Mouse (Mus musculus) hindbrain, postnatal 0 days (tissue): ENCODE results near the gene Ogg1. TPM values are rescaled to one million over a fixed set of nuclear protein-coding genes. Genes with fewer than 3 reads are reported as not detected.

ENCODE experiments used
- ATAC-seq: fragments of 200-750 bp; cut with Nextera tagmentation; 2 replicates; pipeline ENCODE4 v1.8.0; 2017; ENCODE audit warnings: mild to moderate bottlenecking, moderate TSS enrichment, moderate library complexity
- DNase-seq: peaks from one replicate; pipeline ENCODE4 v3.0.0-alpha.2; 2015; ENCODE audit warnings: low spot score
- H3K27ac ChIP-seq: fragments of 300-500 bp; sonication (generic); 2 replicates; pipeline ENCODE4 v1.5.1; 2014; ENCODE audit warnings: mild to moderate bottlenecking
- H3K27me3 ChIP-seq: fragments of 300-500 bp; sonication (generic); 2 replicates; pipeline ENCODE4 v1.6.1; 2014; ENCODE audit warnings: low read length, mixed read lengths; ENCODE audit not compliant: insufficient read depth
- H3K36me3 ChIP-seq: fragments of 300-500 bp; sonication (generic); 2 replicates; pipeline ENCODE4 v1.6.1; 2014; ENCODE audit warnings: low read length, mixed read lengths; ENCODE audit not compliant: insufficient read depth
- H3K4me1 ChIP-seq: fragments of 300-500 bp; sonication (generic); 2 replicates; pipeline ENCODE4 v1.6.1; 2014; ENCODE audit warnings: antibody characterized with exemption, low read length, mixed read lengths; ENCODE audit not compliant: insufficient read depth
- H3K4me2 ChIP-seq: fragments of 300-500 bp; sonication (generic); 2 replicates; pipeline ENCODE4 v1.6.1; 2014; ENCODE audit warnings: low read depth, mild to moderate bottlenecking, low read length, moderate library complexity, mixed read lengths
- H3K4me3 ChIP-seq: fragments of 300-500 bp; sonication (generic); 2 replicates; pipeline ENCODE4 v1.5.1; 2014; ENCODE audit warnings: low read length
- H3K9ac ChIP-seq: fragments of 300-500 bp; sonication (generic); replicated peaks from 2 replicates; pipeline ENCODE4 v1.6.1; 2014; ENCODE audit warnings: mild to moderate bottlenecking, low read length, moderate library complexity, mixed read lengths
- H3K9me3 ChIP-seq: fragments of 300-500 bp; sonication (generic); 2 replicates; pipeline ENCODE4 v1.6.1; 2016; ENCODE audit warnings: low read length, mixed read lengths
- CTCF ChIP-seq: IDR thresholded peaks from 2 replicates; pipeline ENCODE4 v1.5.1; 2016; ENCODE audit warnings: antibody characterized with exemption, control low read depth, low read depth
- WGBS: fragments of 180-500 bp; shearing (Covaris S2); extraction: QIAGEN DNeasy Blood & Tissue Kit; methylation state at CpG from one replicate; pipeline ENCODE4 v1.1.7; 2014; 5-methylcytosine and 5-hydroxymethylcytosine counted together
- polyA plus RNA-seq: library from polyadenylated mRNA; unstranded; fragments of >200 nt; fragmentation: Nextera tagmentation; extraction: Ambion mirVana; gene quantifications from 2 replicates; pipeline ENCODE4 v1.2.1, GENCODE M21; 2015
- total RNA-seq: library from RNA; depleted of rRNA; stranded (reverse); fragments of >200 nt; gene quantifications from 2 replicates; pipeline ENCODE4 v1.2.3, GENCODE M21; 2014

The Ogg1 gene
- total and polyA plus RNA-seq, 2 experiments from 2014 or later, result 8.6 to 17.9 TPM

GRCm38 (mm10) chr6:113301350-113301749 is 25.4 kb upstream of the Ogg1 start:
- WGBS, result 72% methylated on average over 5 of the region's 5 CpGs
- no peak for ATAC-seq

GRCm38 (mm10) chr6:113302258-113302657 is 24.5 kb upstream of the Ogg1 start:
- H3K9me3 ChIP-seq, result no peaks in the 10 kb centered on the region
- DNase-seq (peak; percentile 58), ATAC-seq (no peak)
- H3K9ac ChIP-seq, result no peak overlapping the region
- 29% methylated on average over 3 of the region's 3 CpGs for WGBS
- H3K27ac ChIP-seq, result no peak overlapping the region
- H3K4me3 ChIP-seq, result no peak overlapping the region
- TF ChIP-seq CTCF, result peak; percentile 64
- H3K4me2 ChIP-seq, result no peak overlapping the region
- no peaks in the 10 kb centered on the region for H3K36me3 ChIP-seq
- no peaks in the 10 kb centered on the region for H3K27me3 ChIP-seq
- H3K4me1 ChIP-seq, result 0 out of 2 replicates have a peak, but pooled peaks cover 3% of the 10 kb centered on the region

More at GRCm38 (mm10) chr6:113301350-113301749, 25.4 kb upstream of the Ogg1 start:
- no peak overlapping the region for H3K4me3 ChIP-seq
- H3K4me1 ChIP-seq, result 0 out of 2 replicates have a peak, but pooled peaks cover 3% of the 10 kb centered on the region
- H3K4me2 ChIP-seq, result no peak overlapping the region
- H3K9me3 ChIP-seq, result no peaks in the 10 kb centered on the region
- no peaks in the 10 kb centered on the region for H3K36me3 ChIP-seq
- TF ChIP-seq CTCF, result no peak
- no peaks in the 10 kb centered on the region for H3K27me3 ChIP-seq
- no peak overlapping the region for H3K9ac ChIP-seq
- no peak overlapping the region for H3K27ac ChIP-seq
- DNase-seq, result no peak

GRCm38 (mm10) chr6:113306322-113306985 is 20.3 kb upstream of the Ogg1 start:
- Histone ChIP-seq H3K4me3 (peak overlapping the region; percentile 97), H3K36me3 (peaks cover 8% of the 10 kb centered on the region), H3K9ac (peak overlapping the region; percentile 95), H3K4me1 (peaks cover 10% of the 10 kb centered on the region; the same call in 1 of the 2 replicates), H3K27me3 (no peaks in the 10 kb centered on the region), H3K9me3 (no peaks in the 10 kb centered on the region), H3K4me2 (peak overlapping the region; percentile 99), H3K27ac (peak overlapping the region; percentile 99)
- under 1% methylated on average over 50 of the region's 50 CpGs for WGBS
- no peak for TF ChIP-seq CTCF
- ATAC-seq (peak; percentile 98), DNase-seq (peak; percentile 99)

GRCm38 (mm10) chr6:113306986-113307349 is 19.8 kb upstream of the Ogg1 start, which contains the start of gene Brpf1:
Gene Brpf1 (plus strand): TSS chr6:113307137.
- Histone ChIP-seq H3K4me3 (peak within 1 kb of the TSS; percentile 97), H3K4me2 (peak within 1 kb of the TSS; percentile 99), H3K27me3 (no peaks in the 10 kb centered on the region), H3K9ac (peak within 1 kb of the TSS; percentile 95), H3K27ac (peak within 1 kb of the TSS; percentile 99), H3K4me1 (peaks cover 10% of the 10 kb centered on the region; the same call in 1 of the 2 replicates), H3K9me3 (no peaks in the 10 kb centered on the region), H3K36me3 (peaks cover 8% of the 10 kb centered on the region)
- WGBS, result under 1% methylated on average over 32 of the region's 32 CpGs
- ATAC-seq (peak; percentile 50), DNase-seq (no peak)
- TF ChIP-seq CTCF, result peak; percentile 16; the same call in 1 of the 2 replicates

GRCm38 (mm10) chr6:113307481-113308121 is 19.2 kb upstream of the Ogg1 start:
- Histone ChIP-seq H3K4me2 (peak overlapping the region; percentile 99), H3K36me3 (peaks cover 8% of the 10 kb centered on the region), H3K9me3 (no peaks in the 10 kb centered on the region), H3K9ac (peak overlapping the region; percentile 95), H3K27me3 (no peaks in the 10 kb centered on the region), H3K4me3 (peak overlapping the region; percentile 97), H3K4me1 (peaks cover 10% of the 10 kb centered on the region; the same call in 1 of the 2 replicates), H3K27ac (peak overlapping the region; percentile 99)
- TF ChIP-seq CTCF, result no peak
- no peak for ATAC-seq
- DNase-seq, result peak; percentile 37
- WGBS, result under 1% methylated on average over 29 of the region's 34 CpGs

- H3K27ac ChIP-seq, result peak overlapping the region; percentile 99
- peak; percentile 59 for TF ChIP-seq CTCF
- DNase-seq (peak; percentile 86), ATAC-seq (no peak)
- peaks cover 9% of the 10 kb centered on the region for H3K36me3 ChIP-seq
- WGBS, result 17% methylated on average over 5 of the region's 5 CpGs
- H3K9me3 ChIP-seq, result no peaks in the 10 kb centered on the region
- H3K4me2 ChIP-seq, result peak overlapping the region; percentile 99
- H3K4me3 ChIP-seq, result peak overlapping the region; percentile 97
- peak overlapping the region; percentile 95 for H3K9ac ChIP-seq
- no peaks in the 10 kb centered on the region for H3K27me3 ChIP-seq
- peaks cover 10% of the 10 kb centered on the region; the same call in 1 of the 2 replicates for H3K4me1 ChIP-seq
These were observed 18.6 kb upstream of the Ogg1 start for GRCm38 (mm10) chr6:113308141-113308540.

GRCm38 (mm10) chr6:113315972-113316371 is 10.8 kb upstream of the Ogg1 start:
- Histone ChIP-seq H3K27me3 (no peaks in the 10 kb centered on the region), H3K36me3 (peaks cover 74% of the 10 kb centered on the region), H3K4me1 (no peaks in the 10 kb centered on the region), H3K4me2 (no peak overlapping the region), H3K27ac (no peak overlapping the region), H3K4me3 (no peak overlapping the region), H3K9ac (no peak overlapping the region), H3K9me3 (no peaks in the 10 kb centered on the region)
- DNase-seq (no peak), ATAC-seq (no peak)
- 91% methylated on average over 3 of the region's 3 CpGs for WGBS
- TF ChIP-seq CTCF, result no peak
